14 mouse cellular contexts compared by ENCODE assay signal in the genomic region with DNA sequence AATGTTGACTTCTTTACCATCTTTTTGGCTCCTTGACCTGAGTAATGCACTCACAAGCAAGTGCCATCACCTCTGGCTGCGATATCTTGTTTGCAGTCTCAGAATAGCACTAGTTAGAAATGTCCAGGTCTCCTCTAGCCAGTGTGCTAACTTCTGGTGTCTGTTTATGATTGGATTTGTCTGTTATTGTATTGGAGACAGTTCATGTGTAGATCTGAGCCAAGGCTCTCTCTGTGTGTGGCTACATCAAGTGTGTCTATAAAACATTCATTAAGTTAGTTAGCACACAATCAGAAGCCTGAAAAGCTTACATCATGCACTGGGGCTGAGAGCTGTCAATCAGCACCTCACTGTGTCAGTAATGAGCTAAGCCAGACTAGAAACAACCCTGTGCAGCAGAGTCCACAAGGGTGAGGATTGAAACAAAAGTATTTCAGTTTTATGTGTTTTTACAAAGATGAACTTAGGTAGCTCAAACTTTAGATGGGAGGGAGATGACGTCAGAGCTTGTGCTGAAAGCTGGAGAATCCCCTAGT.
DNase-seq lines count a peak whose midpoint lies in the region; ATAC-seq lines count a peak whose summit lies in the region.
"Had no signal": no experiment of that assay in that cellular context is flagged by ENCODE, and none has a peak within 500 bp of the region (broad histone marks: within the 10 kb centered on the region; RNA-seq: fewer than 3 reads in every experiment).

No protein-coding gene starts in this region.

- ATAC-seq in heart, embryonic 11.5 days (replicated peaks; ENCODE audit: insufficient number of reproducible peaks, low FRiP score, low TSS enrichment) = peak; percentile 69
- ATAC-seq in heart, embryonic 15.5 days (replicated peaks; ENCODE audit: insufficient number of reproducible peaks, insufficient read depth, low FRiP score, low read depth) = peak; percentile 76
- ATAC-seq: forebrain, embryonic 14.5 days; intestine, embryonic 15.5 days had no signal

- no peaks in the 10 kb centered on the region for H3K27me3 ChIP-seq in heart, embryonic 11.5 days (ENCODE audit: control insufficient read depth, insufficient read depth, low read length)
- H3K27me3 ChIP-seq in heart, embryonic 15.5 days = no peaks in the 10 kb centered on the region
- H3K27me3 ChIP-seq: intestine, embryonic 15.5 days had no signal

- no peak overlapping the region for H3K4me2 ChIP-seq in heart, embryonic 11.5 days
- H3K4me2 ChIP-seq in heart, embryonic 15.5 days = no peak overlapping the region
- H3K4me2 ChIP-seq: intestine, embryonic 15.5 days; midbrain, embryonic 11.5 days had no signal

- H3K36me3 ChIP-seq in heart, embryonic 11.5 days (ENCODE audit: control insufficient read depth, insufficient read depth, low read length) = no peaks in the 10 kb centered on the region
- H3K36me3 ChIP-seq in heart, embryonic 15.5 days = no peaks in the 10 kb centered on the region
- H3K36me3 ChIP-seq: G1E; hindbrain, embryonic 10.5 days; intestine, embryonic 15.5 days had no signal

- 0 out of 2 replicates have a peak overlapping the region, but pooled peaks have one; percentile 35 for H3K27ac ChIP-seq in heart, embryonic 11.5 days (ENCODE audit: low read depth, low read length)
- H3K27ac ChIP-seq in heart, embryonic 15.5 days = peak overlapping the region; percentile 23
- H3K27ac ChIP-seq: hindbrain, embryonic 10.5 days; intestine, embryonic 15.5 days had no signal

- peaks cover 10% of the 10 kb centered on the region; the same call in 1 of the 2 replicates for H3K4me1 ChIP-seq in heart, embryonic 11.5 days (ENCODE audit: control insufficient read depth, insufficient read depth, low read length)
- H3K4me1 ChIP-seq in heart, embryonic 15.5 days (replicated peaks) = peaks cover 10% of the 10 kb centered on the region
- H3K4me1 ChIP-seq: hindbrain, embryonic 10.5 days; intestine, embryonic 15.5 days had no signal

- H3K9ac ChIP-seq in heart, embryonic 11.5 days (ENCODE audit: low read depth, low read length) = no peak overlapping the region
- no peak overlapping the region for H3K9ac ChIP-seq in heart, embryonic 15.5 days
- H3K9ac ChIP-seq: intestine, embryonic 15.5 days had no signal

- H3K9me3 ChIP-seq in heart, embryonic 11.5 days (replicated peaks; ENCODE audit: control insufficient read depth, low read length) = no peaks in the 10 kb centered on the region
- H3K9me3 ChIP-seq in heart, embryonic 15.5 days (replicated peaks) = no peaks in the 10 kb centered on the region
- H3K9me3 ChIP-seq: G1E; hindbrain, embryonic 10.5 days; intestine, embryonic 15.5 days had no signal

- 18% methylated on average over 2 of the region's 2 CpGs for WGBS in heart, embryonic 11.5 days (ENCODE audit: insufficient replicate concordance)
- 23% methylated on average over 2 of the region's 2 CpGs for WGBS in heart, embryonic 15.5 days

- no peak for DNase-seq in heart, adult 9 months (ENCODE audit: low spot score in 2 of 2)
- peak; percentile 38 for DNase-seq in CD4-positive, CD25-positive, alpha-beta regulatory T cell, adult 2 months (ENCODE audit: low read depth, low spot score)
- DNase-seq in lung, postnatal 14 days = peak; percentile 8
- no peak for DNase-seq in cerebellum, postnatal 36 days
- no peak for DNase-seq in right cerebral cortex, postnatal 25 days
- DNase-seq: cerebellum, adult 18-20 months; kidney, postnatal 10 days had no signal

- no peak overlapping the region for H3K4me3 ChIP-seq in heart, embryonic 11.5 days (ENCODE audit: low read depth, low read length)
- no peak overlapping the region for H3K4me3 ChIP-seq in heart, embryonic 15.5 days
- H3K4me3 ChIP-seq: hindbrain, embryonic 10.5 days; intestine, embryonic 15.5 days had no signal

Comparison
In these comparisons a context has a peak if more than half of its experiments do, and no peak if none do; other contexts are left out.
1. DNase-seq: peak in CD4-positive, CD25-positive, alpha-beta regulatory T cell, adult 2 months (single experiment) and lung, postnatal 14 days (single experiment); none in heart, adult 9 months (0 of 2), cerebellum, postnatal 36 days (0 of 2) and right cerebral cortex, postnatal 25 days (single experiment).